Mouse (Mus musculus): Measurements from ENCODE around the gene Apba2. TPM values are rescaled to one million over a fixed set of nuclear protein-coding genes. Genes with fewer than 3 reads are reported as not detected.

Gene Apba2
- 0.97 and 1.9 TPM in 2 replicates for polyA plus RNA-seq (2015; fragmentation: Nextera tagmentation; extraction: Ambion mirVana)

GRCm38 (mm10) chr7:64501536-64502270 lies at the start of gene Apba2:
Apba2 (plus strand) TSS chr7:64501706.
- Histone ChIP-seq H3K9ac (ENCODE audit: low read length) (no peak within 1 kb of the TSS), H3K36me3 (ENCODE audit: control insufficient read depth, insufficient read depth) (no peaks in the 10 kb centered on the region), H3K4me3 (ENCODE audit: low read length) (peak within 1 kb of the TSS; percentile 53), H3K4me2 (ENCODE audit: low read depth, low read length) (peak within 1 kb of the TSS; percentile 62), H3K27ac (ENCODE audit: low read length) (no peak within 1 kb of the TSS), H3K9me3 (replicated peaks; ENCODE audit: control insufficient read depth, low read length) (0 out of 2 replicates have a peak, but pooled peaks cover 3% of the 10 kb centered on the region), H3K27me3 (ENCODE audit: control insufficient read depth, insufficient read depth, low read length) (peaks cover 44% of the 10 kb centered on the region), H3K4me1 (ENCODE audit: control insufficient read depth, insufficient read depth, low read length) (no peaks in the 10 kb centered on the region)
- peak; percentile 58; the same call in 1 of the 2 replicates for ATAC-seq (replicated peaks; ENCODE audit: extremely low read depth, insufficient read depth, low FRiP score)
- WGBS: under 1% methylated on average over 76 of the region's 96 CpGs

GRCm38 (mm10) chr7:64451861-64452382 lies 49.6 kb upstream of the Apba2 start:
- H3K9me3 ChIP-seq (replicated peaks; ENCODE audit: control insufficient read depth, low read length): no peaks in the 10 kb centered on the region; the same call in 1 of the 2 replicates
- H3K27me3 ChIP-seq (ENCODE audit: control insufficient read depth, insufficient read depth, low read length): no peaks in the 10 kb centered on the region
- H3K36me3 ChIP-seq (ENCODE audit: control insufficient read depth, insufficient read depth): no peaks in the 10 kb centered on the region
- no peak for ATAC-seq (replicated peaks; ENCODE audit: extremely low read depth, insufficient read depth, low FRiP score)
- WGBS: 62% methylated on average over 5 of the region's 5 CpGs
- H3K4me1 ChIP-seq (ENCODE audit: control insufficient read depth, insufficient read depth, low read length): no peaks in the 10 kb centered on the region
- H3K4me3 ChIP-seq (ENCODE audit: low read length): no peak overlapping the region
- H3K4me2 ChIP-seq (ENCODE audit: low read depth, low read length): no peak overlapping the region
- no peak overlapping the region for H3K9ac ChIP-seq (ENCODE audit: low read length)
- H3K27ac ChIP-seq (ENCODE audit: low read length): no peak overlapping the region

- Histone ChIP-seq H3K36me3 (ENCODE audit: control insufficient read depth, insufficient read depth) (no peaks in the 10 kb centered on the region), H3K27me3 (ENCODE audit: control insufficient read depth, insufficient read depth, low read length) (no peaks in the 10 kb centered on the region), H3K4me3 (ENCODE audit: low read length) (no peak overlapping the region), H3K4me1 (ENCODE audit: control insufficient read depth, insufficient read depth, low read length) (no peaks in the 10 kb centered on the region), H3K9me3 (replicated peaks; ENCODE audit: control insufficient read depth, low read length) (no peaks in the 10 kb centered on the region), H3K27ac (ENCODE audit: low read length) (no peak overlapping the region), H3K9ac (ENCODE audit: low read length) (no peak overlapping the region), H3K4me2 (ENCODE audit: low read depth, low read length) (no peak overlapping the region)
- 76% methylated on average over 4 of the region's 4 CpGs for WGBS
- ATAC-seq (replicated peaks; ENCODE audit: extremely low read depth, insufficient read depth, low FRiP score): no peak
Measured at GRCm38 (mm10) chr7:64452471-64453222, 48.9 kb upstream of the Apba2 start.

- H3K27ac ChIP-seq (ENCODE audit: low read length): no peak overlapping the region
- no peak overlapping the region for H3K9ac ChIP-seq (ENCODE audit: low read length)
- no peak overlapping the region for H3K4me2 ChIP-seq (ENCODE audit: low read depth, low read length)
- no peaks in the 10 kb centered on the region for H3K9me3 ChIP-seq (replicated peaks; ENCODE audit: control insufficient read depth, low read length)
- ATAC-seq (replicated peaks; ENCODE audit: extremely low read depth, insufficient read depth, low FRiP score): no peak
- no peak overlapping the region for H3K4me3 ChIP-seq (ENCODE audit: low read length)
- no peaks in the 10 kb centered on the region for H3K27me3 ChIP-seq (ENCODE audit: control insufficient read depth, insufficient read depth, low read length)
- no peaks in the 10 kb centered on the region for H3K36me3 ChIP-seq (ENCODE audit: control insufficient read depth, insufficient read depth)
- H3K4me1 ChIP-seq (ENCODE audit: control insufficient read depth, insufficient read depth, low read length): no peaks in the 10 kb centered on the region
- 81% methylated on average over 4 of the region's 4 CpGs for WGBS
Measured at GRCm38 (mm10) chr7:64456176-64456575, 45.3 kb upstream of the Apba2 start.

GRCm38 (mm10) chr7:64456676-64457075 lies 44.8 kb upstream of the Apba2 start:
- ATAC-seq (replicated peaks; ENCODE audit: extremely low read depth, insufficient read depth, low FRiP score): no peak
- Histone ChIP-seq H3K27me3 (ENCODE audit: control insufficient read depth, insufficient read depth, low read length) (no peaks in the 10 kb centered on the region), H3K9ac (ENCODE audit: low read length) (no peak overlapping the region), H3K27ac (ENCODE audit: low read length) (no peak overlapping the region), H3K36me3 (ENCODE audit: control insufficient read depth, insufficient read depth) (no peaks in the 10 kb centered on the region), H3K4me1 (ENCODE audit: control insufficient read depth, insufficient read depth, low read length) (no peaks in the 10 kb centered on the region), H3K4me2 (ENCODE audit: low read depth, low read length) (no peak overlapping the region), H3K4me3 (ENCODE audit: low read length) (no peak overlapping the region), H3K9me3 (replicated peaks; ENCODE audit: control insufficient read depth, low read length) (no peaks in the 10 kb centered on the region)
- WGBS: 38% methylated on average over 3 of the region's 3 CpGs

GRCm38 (mm10) chr7:64457811-64458210 lies 43.7 kb upstream of the Apba2 start:
- no peak overlapping the region for H3K9ac ChIP-seq (ENCODE audit: low read length)
- WGBS: 83% methylated on average over 2 of the region's 2 CpGs
- no peaks in the 10 kb centered on the region for H3K9me3 ChIP-seq (replicated peaks; ENCODE audit: control insufficient read depth, low read length)
- H3K27me3 ChIP-seq (ENCODE audit: control insufficient read depth, insufficient read depth, low read length): no peaks in the 10 kb centered on the region
- H3K4me3 ChIP-seq (ENCODE audit: low read length): no peak overlapping the region
- no peaks in the 10 kb centered on the region for H3K4me1 ChIP-seq (ENCODE audit: control insufficient read depth, insufficient read depth, low read length)
- H3K4me2 ChIP-seq (ENCODE audit: low read depth, low read length): no peak overlapping the region
- no peaks in the 10 kb centered on the region for H3K36me3 ChIP-seq (ENCODE audit: control insufficient read depth, insufficient read depth)
- no peak overlapping the region for H3K27ac ChIP-seq (ENCODE audit: low read length)
- ATAC-seq (replicated peaks; ENCODE audit: extremely low read depth, insufficient read depth, low FRiP score): no peak

GRCm38 (mm10) chr7:64497438-64497837 lies 4.1 kb upstream of the Apba2 start:
- no peaks in the 10 kb centered on the region for H3K36me3 ChIP-seq (ENCODE audit: control insufficient read depth, insufficient read depth)
- H3K27me3 ChIP-seq (ENCODE audit: control insufficient read depth, insufficient read depth, low read length): peaks cover 22% of the 10 kb centered on the region
- peaks cover 3% of the 10 kb centered on the region; the same call in 1 of the 2 replicates for H3K9me3 ChIP-seq (replicated peaks; ENCODE audit: control insufficient read depth, low read length)
- 33% methylated on average over 10 of the region's 10 CpGs for WGBS
- no peak overlapping the region for H3K9ac ChIP-seq (ENCODE audit: low read length)
- ATAC-seq (replicated peaks; ENCODE audit: extremely low read depth, insufficient read depth, low FRiP score): no peak
- no peak overlapping the region for H3K4me3 ChIP-seq (ENCODE audit: low read length)
- H3K27ac ChIP-seq (ENCODE audit: low read length): no peak overlapping the region
- no peaks in the 10 kb centered on the region for H3K4me1 ChIP-seq (ENCODE audit: control insufficient read depth, insufficient read depth, low read length)
- H3K4me2 ChIP-seq (ENCODE audit: low read depth, low read length): no peak overlapping the region

- H3K36me3 ChIP-seq (ENCODE audit: control insufficient read depth, insufficient read depth): no peaks in the 10 kb centered on the region
- WGBS: 4% methylated on average over 37 of the region's 47 CpGs
- peak overlapping the region; percentile 53 for H3K4me3 ChIP-seq (ENCODE audit: low read length)
- no peak overlapping the region for H3K27ac ChIP-seq (ENCODE audit: low read length)
- peak overlapping the region; percentile 62 for H3K4me2 ChIP-seq (ENCODE audit: low read depth, low read length)
- 0 out of 2 replicates have a peak, but pooled peaks cover under 1% of the 10 kb centered on the region for H3K9me3 ChIP-seq (replicated peaks; ENCODE audit: control insufficient read depth, low read length)
- H3K4me1 ChIP-seq (ENCODE audit: control insufficient read depth, insufficient read depth, low read length): no peaks in the 10 kb centered on the region
- H3K9ac ChIP-seq (ENCODE audit: low read length): no peak overlapping the region
- peaks cover 44% of the 10 kb centered on the region for H3K27me3 ChIP-seq (ENCODE audit: control insufficient read depth, insufficient read depth, low read length)
- no peak for ATAC-seq (replicated peaks; ENCODE audit: extremely low read depth, insufficient read depth, low FRiP score)
Measured at GRCm38 (mm10) chr7:64502271-64503180, 1.0 kb downstream of the Apba2 start.
